Mouse (Mus musculus) megakaryocyte, embryonic 14.5 days (primary cell): ENCODE measurements around the gene AU040320.

Experiments used
- FLI1 ChIP-seq: IDR thresholded peaks from 2 replicates; pipeline ENCODE4 v1.6.1; 2012; ENCODE audit warnings: low read length, inconsistent platforms, mixed read lengths
- GATA1 ChIP-seq: IDR thresholded peaks from 3 replicates; pipeline ENCODE4 v1.6.1; 2012; ENCODE audit warnings: mixed read lengths, low read length, inconsistent platforms, borderline replicate concordance

DNA sequence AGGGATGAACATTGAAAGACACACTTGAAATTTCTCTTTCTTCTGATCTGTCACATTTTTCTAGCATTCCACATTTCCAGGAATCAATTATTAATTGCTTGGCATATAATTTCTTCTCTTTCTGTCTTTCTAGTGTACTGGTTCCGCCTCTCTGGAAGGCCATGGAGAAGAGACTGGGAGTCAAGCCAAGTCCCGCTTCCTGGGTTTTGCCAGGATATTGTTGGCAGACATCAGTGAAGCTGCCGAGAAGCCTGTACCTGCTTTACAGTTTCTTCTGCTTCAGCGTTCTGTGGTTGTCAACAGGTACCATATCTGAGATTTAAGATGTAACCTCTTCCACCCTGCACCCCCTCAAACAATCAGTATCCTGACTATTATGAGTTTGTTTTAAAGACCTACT is 3.4 kb downstream of the AU040320 start:
- TF ChIP-seq GATA1 = no peak
- TF ChIP-seq FLI1 = no peak
